Mouse (Mus musculus) lung, postnatal 0 days (tissue): Measurements from ENCODE around the gene Nme1. TPM values are rescaled to one million over a fixed set of nuclear protein-coding genes. Genes with fewer than 3 reads are reported as not detected.
A peak's percentile ranks its signal among the peaks of the same experiment; 100 is the strongest.

Experiments
- ATAC-seq: fragments of 200-750 bp; cut with Nextera tagmentation; 2 replicates; pipeline ENCODE4 v1.8.0; 2017; ENCODE audit warnings: moderate library complexity
- DNase-seq: peaks from one replicate; pipeline ENCODE4 v3.0.0-alpha.2; 2016; ENCODE audit warnings: low spot score
- H3K27ac ChIP-seq: fragments of 300-500 bp; sonication (generic); 2 replicates; pipeline ENCODE4 v1.5.1; 2014; ENCODE audit warnings: antibody characterized with exemption, mild to moderate bottlenecking, low read length, mixed read lengths
- H3K27me3 ChIP-seq: fragments of 300-500 bp; sonication (generic); replicated peaks from 2 replicates; pipeline ENCODE4 v1.6.1; 2014; ENCODE audit warnings: low read length, mixed read lengths; ENCODE audit not compliant: insufficient read depth
- H3K36me3 ChIP-seq: fragments of 300-500 bp; sonication (generic); 2 replicates; pipeline ENCODE4 v1.6.1; 2014; ENCODE audit warnings: low read length, mixed read lengths; ENCODE audit not compliant: insufficient read depth
- H3K4me1 ChIP-seq: fragments of 300-500 bp; sonication (generic); 2 replicates; pipeline ENCODE4 v1.6.1; 2014; ENCODE audit warnings: antibody characterized with exemption, low read depth, low read length, mixed read lengths; ENCODE audit not compliant: insufficient read depth
- H3K4me2 ChIP-seq: fragments of 300-500 bp; sonication (generic); replicated peaks from 2 replicates; pipeline ENCODE4 v1.6.1; 2014; ENCODE audit warnings: low read depth, mild to moderate bottlenecking, low read length, moderate library complexity, mixed read lengths
- H3K4me3 ChIP-seq: fragments of 300-500 bp; sonication (generic); 2 replicates; pipeline ENCODE4 v1.5.1; 2014; ENCODE audit warnings: low read depth, low read length
- H3K9ac ChIP-seq: fragments of 300-500 bp; sonication (generic); replicated peaks from 2 replicates; pipeline ENCODE4 v1.6.1; 2014; ENCODE audit warnings: low read depth, mild to moderate bottlenecking
- H3K9me3 ChIP-seq: fragments of 300-500 bp; sonication (generic); 2 replicates; pipeline ENCODE4 v1.6.1; 2016; ENCODE audit warnings: low read length, mixed read lengths
- CTCF ChIP-seq: IDR thresholded peaks from 2 replicates; pipeline ENCODE4 v1.5.1; 2016; ENCODE audit warnings: antibody characterized with exemption, mild to moderate bottlenecking
- EP300 ChIP-seq: IDR thresholded peaks from 2 replicates; pipeline ENCODE4 v1.6.1; 2016; ENCODE audit warnings: antibody characterized with exemption, mild to moderate bottlenecking, control low read depth
- WGBS: fragments of 180-500 bp; shearing (Covaris S2); extraction: QIAGEN DNeasy Blood & Tissue Kit; methylation state at CpG from one replicate; pipeline ENCODE4 v1.1.7; 2014; 5-methylcytosine and 5-hydroxymethylcytosine counted together
- polyA plus RNA-seq: library from polyadenylated mRNA; unstranded; fragments of >200 nt; fragmentation: Nextera tagmentation; extraction: Ambion mirVana; gene quantifications from 2 replicates; pipeline ENCODE4 v1.2.1, GENCODE M21; 2015

The Nme1 gene
- polyA plus RNA-seq, 1 experiment from 2014 or later: 42.4 TPM

GRCm38 (mm10) chr11:93987026-93987425 is 18.7 kb upstream of the Nme1 start:
- no peak overlapping the region for H3K4me3 ChIP-seq
- 0 out of 2 replicates have a peak overlapping the region, but pooled peaks have one; percentile 90 for H3K27ac ChIP-seq
- no peaks in the 10 kb centered on the region for H3K9me3 ChIP-seq
- no peak overlapping the region for H3K4me2 ChIP-seq
- no peak overlapping the region for H3K9ac ChIP-seq
- no peaks in the 10 kb centered on the region for H3K27me3 ChIP-seq
- H3K4me1 ChIP-seq: peaks cover 12% of the 10 kb centered on the region; the same call in 1 of the 2 replicates
- no peak for DNase-seq
- TF ChIP-seq EP300 (no peak), CTCF (no peak)
- no peak for ATAC-seq
- 87% methylated on average over 4 of the region's 4 CpGs for WGBS
- H3K36me3 ChIP-seq: no peaks in the 10 kb centered on the region

GRCm38 (mm10) chr11:93986298-93986697 is 18.0 kb upstream of the Nme1 start:
- Histone ChIP-seq H3K27me3 (no peaks in the 10 kb centered on the region), H3K4me3 (no peak overlapping the region), H3K27ac (no peak overlapping the region), H3K4me2 (no peak overlapping the region), H3K9ac (no peak overlapping the region), H3K9me3 (no peaks in the 10 kb centered on the region), H3K36me3 (no peaks in the 10 kb centered on the region), H3K4me1 (peaks cover 12% of the 10 kb centered on the region; the same call in 1 of the 2 replicates)
- no peak for ATAC-seq
- no peak for TF ChIP-seq EP300
- no peak for TF ChIP-seq CTCF
- no peak for DNase-seq

- WGBS: 77% methylated on average over 5 of the region's 5 CpGs
- ATAC-seq (no peak), DNase-seq (no peak)
- Histone ChIP-seq H3K27me3 (no peaks in the 10 kb centered on the region), H3K9me3 (no peaks in the 10 kb centered on the region), H3K4me1 (peaks cover 12% of the 10 kb centered on the region; the same call in 1 of the 2 replicates), H3K4me3 (no peak overlapping the region), H3K27ac (no peak overlapping the region), H3K4me2 (no peak overlapping the region), H3K36me3 (no peaks in the 10 kb centered on the region), H3K9ac (no peak overlapping the region)
- no peak for TF ChIP-seq CTCF
- no peak for TF ChIP-seq EP300
Measured at GRCm38 (mm10) chr11:93985265-93985664, 16.9 kb upstream of the Nme1 start.

GRCm38 (mm10) chr11:93984619-93985018 is 16.3 kb upstream of the Nme1 start:
- WGBS: 94% methylated on average over 3 of the region's 3 CpGs
- Histone ChIP-seq H3K4me1 (peaks cover 12% of the 10 kb centered on the region; the same call in 1 of the 2 replicates), H3K9ac (no peak overlapping the region), H3K27me3 (no peaks in the 10 kb centered on the region), H3K36me3 (no peaks in the 10 kb centered on the region), H3K4me3 (no peak overlapping the region), H3K27ac (no peak overlapping the region), H3K4me2 (no peak overlapping the region), H3K9me3 (no peaks in the 10 kb centered on the region)
- DNase-seq (no peak), ATAC-seq (no peak)
- no peak for TF ChIP-seq EP300
- TF ChIP-seq CTCF: no peak

- no peaks in the 10 kb centered on the region for H3K36me3 ChIP-seq
- H3K9ac ChIP-seq: no peak overlapping the region
- no peaks in the 10 kb centered on the region for H3K9me3 ChIP-seq
- no peaks in the 10 kb centered on the region for H3K4me1 ChIP-seq
- no peaks in the 10 kb centered on the region for H3K27me3 ChIP-seq
- no peak overlapping the region for H3K4me3 ChIP-seq
- no peak overlapping the region for H3K4me2 ChIP-seq
- ATAC-seq (no peak), DNase-seq (no peak)
- H3K27ac ChIP-seq: no peak overlapping the region
- TF ChIP-seq EP300 (no peak), CTCF (no peak)
- 48% methylated on average over 6 of the region's 6 CpGs for WGBS
Measured at GRCm38 (mm10) chr11:93979502-93980049, 11.3 kb upstream of the Nme1 start.

GRCm38 (mm10) chr11:93972951-93973350 is 4.6 kb upstream of the Nme1 start:
- no peaks in the 10 kb centered on the region for H3K4me1 ChIP-seq
- H3K27ac ChIP-seq: no peak overlapping the region
- no peaks in the 10 kb centered on the region for H3K27me3 ChIP-seq
- no peak overlapping the region for H3K9ac ChIP-seq
- TF ChIP-seq EP300: no peak
- no peak for TF ChIP-seq CTCF
- no peak for ATAC-seq
- DNase-seq: no peak
- WGBS: 89% methylated on average over 5 of the region's 5 CpGs
- no peak overlapping the region for H3K4me3 ChIP-seq
- H3K4me2 ChIP-seq: no peak overlapping the region
- no peaks in the 10 kb centered on the region for H3K36me3 ChIP-seq
- H3K9me3 ChIP-seq: no peaks in the 10 kb centered on the region

GRCm38 (mm10) chr11:93969799-93970198 is 1.5 kb upstream of the Nme1 start:
- H3K4me1 ChIP-seq: no peaks in the 10 kb centered on the region
- H3K9ac ChIP-seq: no peak overlapping the region
- DNase-seq: no peak
- H3K9me3 ChIP-seq: no peaks in the 10 kb centered on the region
- H3K27me3 ChIP-seq: no peaks in the 10 kb centered on the region
- no peak for TF ChIP-seq CTCF
- TF ChIP-seq EP300: no peak
- ATAC-seq: no peak
- H3K36me3 ChIP-seq: no peaks in the 10 kb centered on the region
- WGBS: 68% methylated on average over 1 of the region's 1 CpGs
- no peak overlapping the region for H3K4me2 ChIP-seq
- no peak overlapping the region for H3K27ac ChIP-seq
- no peak overlapping the region for H3K4me3 ChIP-seq
